Mouse (Mus musculus): ENCODE measurements around the gene Tas1r2. TPM values are rescaled to one million over a fixed set of nuclear protein-coding genes. Genes with fewer than 3 reads are reported as not detected.
A peak's percentile ranks its signal among the peaks of the same experiment; 100 is the strongest.

Tas1r2 gene
- total RNA-seq (2017), result 0.12 TPM in 1 of 2 replicates, not detected in the other

DNA sequence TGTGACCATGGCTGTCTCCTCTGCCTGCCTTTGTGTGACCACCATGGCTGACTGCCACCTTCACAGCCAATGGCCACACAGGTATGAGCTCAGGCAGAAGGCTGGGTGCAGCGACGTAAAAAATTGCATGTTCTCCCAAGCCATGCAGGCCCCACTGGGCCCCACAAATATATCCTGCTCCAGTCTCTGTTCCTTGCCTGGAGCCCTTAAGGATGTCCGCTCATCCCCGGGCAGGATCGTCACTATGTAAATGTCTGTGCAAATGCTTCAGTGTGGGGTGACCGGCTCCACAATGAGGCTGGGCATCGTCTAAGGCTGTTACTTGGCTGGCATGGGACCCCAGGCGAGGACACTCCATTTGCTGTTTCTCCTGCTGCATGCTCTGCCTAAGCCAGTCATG is at the start of gene Tas1r2:
Tas1r2 (plus strand) TSS at position 301 of the 400 bp plus-strand sequence.
- ATAC-seq (ENCODE audit: extremely low read depth, insufficient number of reproducible peaks, low FRiP score, poor library complexity, severe bottlenecking), result no peak

DNA sequence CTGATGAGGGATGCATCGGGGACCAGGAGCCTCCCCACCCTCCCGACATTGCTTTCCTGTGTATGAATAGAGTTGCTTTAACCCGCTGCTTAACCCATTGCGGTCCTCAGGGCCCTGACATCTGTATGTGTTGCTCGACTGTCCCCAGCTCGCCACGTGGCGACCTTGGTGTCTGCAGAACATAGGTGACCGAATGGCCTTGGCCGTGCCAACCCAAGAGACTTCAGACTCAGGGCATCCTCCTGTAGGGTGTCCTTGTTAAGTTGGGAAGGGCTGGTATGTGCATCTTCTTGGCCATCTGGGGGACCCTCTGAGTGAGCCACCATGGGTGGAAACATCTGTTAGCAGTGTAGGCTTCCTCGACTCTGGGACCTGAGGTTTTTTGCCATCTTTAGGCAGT is 48.1 kb upstream of the Tas1r2 start:
- ATAC-seq (ENCODE audit: extremely low read depth, insufficient number of reproducible peaks, low FRiP score, poor library complexity, severe bottlenecking), result no peak

DNA sequence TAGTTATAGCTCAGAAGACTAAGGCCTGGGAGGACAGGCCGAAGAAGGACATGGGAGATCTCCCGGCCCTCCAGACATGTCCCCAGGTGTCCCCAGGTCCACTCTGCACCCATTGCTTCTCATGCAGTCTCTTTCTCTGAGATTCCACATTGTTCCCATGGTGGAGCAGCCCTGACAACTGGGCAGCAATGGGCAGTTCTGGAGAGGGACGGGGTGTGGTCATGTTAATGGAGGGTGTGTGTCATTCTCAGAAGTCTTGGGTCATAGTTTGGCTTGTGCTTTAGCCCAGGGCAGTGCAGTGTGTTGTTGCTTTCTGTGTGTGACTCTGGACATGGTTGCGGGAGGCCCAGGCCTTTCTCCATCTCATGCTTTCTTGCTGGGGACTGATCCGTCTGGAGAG is 46.6 kb upstream of the Tas1r2 start:
- ATAC-seq (ENCODE audit: extremely low read depth, insufficient number of reproducible peaks, low FRiP score, poor library complexity, severe bottlenecking), result no peak

DNA sequence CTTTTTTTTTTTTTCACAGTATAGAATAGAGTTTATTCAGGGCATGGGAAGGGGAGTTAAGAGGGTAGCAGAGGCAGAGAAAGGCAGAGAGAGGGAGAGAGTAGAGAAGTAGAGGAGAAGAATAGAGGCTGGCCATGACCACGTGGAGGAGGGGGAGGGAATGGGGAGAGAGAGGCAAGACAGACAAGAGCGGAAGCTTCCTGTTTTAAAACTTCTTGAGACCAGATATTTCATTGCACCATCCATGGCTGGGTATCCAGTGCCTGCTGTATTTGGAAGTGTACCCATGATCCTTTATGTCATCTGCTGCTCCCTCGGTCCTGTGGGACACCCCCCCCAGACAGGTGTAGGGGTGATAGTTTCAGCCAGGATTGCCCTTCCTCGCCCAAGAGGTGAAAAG is 44.4 kb upstream of the Tas1r2 start:
- ATAC-seq (ENCODE audit: extremely low read depth, insufficient number of reproducible peaks, low FRiP score, poor library complexity, severe bottlenecking), result no peak

DNA sequence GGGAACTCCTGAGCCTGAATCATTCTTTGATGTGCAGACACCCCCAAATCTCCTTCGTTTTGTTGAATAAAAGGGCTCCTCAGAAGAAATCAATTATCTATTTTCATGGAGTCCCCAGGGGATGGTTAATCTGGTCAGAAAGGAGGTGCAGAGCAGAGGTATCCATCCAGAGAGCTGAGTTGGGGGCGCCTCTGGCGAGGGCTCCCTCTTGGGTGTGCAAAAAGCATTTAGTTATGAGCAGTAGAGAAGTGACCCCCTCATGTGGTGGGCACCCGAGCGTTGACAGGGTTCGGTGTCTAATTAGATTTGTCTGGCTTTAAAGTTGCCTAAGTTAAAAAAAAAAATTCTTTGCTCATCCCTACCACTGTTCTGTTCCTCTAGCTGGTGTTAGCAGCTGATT is 42.4 kb upstream of the Tas1r2 start:
- no peak for ATAC-seq (ENCODE audit: extremely low read depth, insufficient number of reproducible peaks, low FRiP score, poor library complexity, severe bottlenecking)

DNA sequence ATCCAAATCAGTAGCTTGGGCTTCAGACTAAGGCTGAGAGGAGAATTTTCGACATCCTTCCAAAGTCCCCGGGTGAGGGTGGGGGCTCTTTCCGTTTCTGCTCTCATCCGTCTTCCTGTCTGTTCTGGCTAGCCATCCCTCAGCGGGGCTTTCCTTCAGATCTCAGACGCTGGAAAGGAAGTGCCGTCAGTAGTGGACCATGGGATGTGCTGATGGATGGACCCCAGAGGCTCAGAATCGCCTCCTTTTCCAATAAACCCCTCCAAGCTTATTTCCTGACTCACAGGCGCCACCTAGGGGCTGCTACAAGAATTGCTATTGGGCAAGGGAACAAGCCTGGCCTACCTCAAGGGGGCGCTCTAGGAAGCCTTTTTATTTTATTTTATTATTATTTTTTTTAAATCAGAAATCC is 41.8 kb upstream of the Tas1r2 start:
- peak; percentile 56 for ATAC-seq (ENCODE audit: extremely low read depth, insufficient number of reproducible peaks, low FRiP score, poor library complexity, severe bottlenecking)

DNA sequence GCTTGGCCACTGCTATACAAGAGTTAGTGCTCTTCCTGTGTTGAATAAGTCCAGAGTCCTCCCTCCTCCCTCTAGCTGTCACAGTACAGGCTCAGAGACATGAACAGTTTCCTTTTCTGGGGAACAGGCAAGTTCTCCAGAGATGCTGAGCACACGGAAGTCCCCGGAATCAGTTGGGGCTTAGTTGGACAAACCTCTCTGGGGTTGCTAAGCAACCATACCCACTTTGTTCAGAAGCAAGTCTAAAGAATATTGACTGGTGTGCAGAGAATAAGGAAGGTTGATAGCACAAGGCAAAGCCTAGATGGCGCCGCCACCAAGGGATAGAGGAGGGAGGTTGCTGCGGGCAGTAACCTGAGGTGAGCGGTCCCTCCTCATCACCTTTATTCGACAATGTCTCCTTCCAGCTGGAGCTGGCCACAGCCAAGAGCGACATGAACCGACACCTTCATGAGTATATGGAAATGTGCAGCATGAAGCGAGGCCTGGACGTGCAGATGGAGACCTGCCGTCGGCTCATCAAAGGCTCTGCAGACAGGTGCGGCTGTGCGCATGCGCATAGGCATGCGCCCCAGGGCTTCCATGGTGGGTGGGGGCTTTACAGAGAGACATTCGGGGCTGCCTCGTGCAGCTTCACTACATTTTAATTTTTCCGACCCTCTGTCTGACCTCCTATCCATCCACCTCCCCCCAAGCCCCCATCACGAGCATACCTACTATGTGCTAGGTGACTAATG is 38.6 kb upstream of the Tas1r2 start:
- ATAC-seq (ENCODE audit: extremely low read depth, insufficient number of reproducible peaks, low FRiP score, poor library complexity, severe bottlenecking), result no peak

DNA sequence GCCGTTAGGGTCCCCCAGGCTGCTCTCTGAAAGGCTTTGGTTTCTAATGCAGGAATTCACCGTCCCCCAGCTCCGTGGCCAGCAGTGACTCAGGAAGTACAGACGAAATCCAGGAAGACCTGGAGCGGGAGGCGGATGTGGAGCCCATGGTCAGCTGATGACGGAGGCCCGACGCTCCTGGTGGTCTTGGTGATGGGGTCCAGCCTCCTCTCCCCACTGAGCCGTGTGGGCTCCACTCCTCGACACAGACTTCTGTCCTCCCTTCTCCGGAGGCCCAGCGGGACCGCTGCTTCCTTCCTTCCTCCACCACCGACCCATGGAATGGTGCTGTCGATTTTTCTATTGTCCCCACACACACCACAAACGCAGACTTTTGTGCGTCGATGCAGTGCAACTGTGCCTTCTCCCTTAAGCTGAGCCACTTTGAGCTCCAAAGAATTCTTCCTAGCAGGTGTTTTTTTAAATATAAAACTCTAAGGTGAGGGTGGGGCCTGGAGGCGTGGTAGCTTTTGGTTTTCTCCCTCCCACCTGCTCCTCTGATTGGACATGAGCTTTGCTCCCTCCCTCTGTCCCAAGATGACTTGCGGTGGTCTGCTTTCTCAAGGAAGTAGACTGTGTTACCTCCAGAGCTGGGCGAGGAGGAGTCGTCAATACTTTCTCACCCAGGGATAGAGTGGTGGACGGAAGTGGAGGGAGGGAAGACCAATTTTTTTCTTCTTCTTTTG is 36.9 kb upstream of the Tas1r2 start:
- peak; percentile 85 for ATAC-seq (ENCODE audit: extremely low read depth, insufficient number of reproducible peaks, low FRiP score, poor library complexity, severe bottlenecking)

DNA sequence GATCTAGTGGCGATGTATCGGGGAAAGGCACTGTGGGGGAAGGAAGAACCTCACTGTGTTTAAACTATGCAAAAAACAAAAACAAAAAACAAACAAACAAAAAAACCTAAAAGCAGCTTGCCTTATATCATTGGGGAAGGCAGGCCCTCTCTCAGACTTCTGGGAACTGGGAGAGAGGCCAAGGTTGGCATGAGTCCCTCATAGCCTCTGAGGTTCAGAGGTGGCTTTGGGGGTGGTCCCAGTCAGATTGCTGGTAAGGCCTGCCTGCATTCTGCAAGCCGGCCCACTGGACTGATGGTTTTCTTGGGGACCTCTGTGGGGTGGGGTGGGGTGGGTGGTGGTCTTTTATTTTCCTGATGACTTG is 36.4 kb upstream of the Tas1r2 start:
- no peak for ATAC-seq (ENCODE audit: extremely low read depth, insufficient number of reproducible peaks, low FRiP score, poor library complexity, severe bottlenecking)

DNA sequence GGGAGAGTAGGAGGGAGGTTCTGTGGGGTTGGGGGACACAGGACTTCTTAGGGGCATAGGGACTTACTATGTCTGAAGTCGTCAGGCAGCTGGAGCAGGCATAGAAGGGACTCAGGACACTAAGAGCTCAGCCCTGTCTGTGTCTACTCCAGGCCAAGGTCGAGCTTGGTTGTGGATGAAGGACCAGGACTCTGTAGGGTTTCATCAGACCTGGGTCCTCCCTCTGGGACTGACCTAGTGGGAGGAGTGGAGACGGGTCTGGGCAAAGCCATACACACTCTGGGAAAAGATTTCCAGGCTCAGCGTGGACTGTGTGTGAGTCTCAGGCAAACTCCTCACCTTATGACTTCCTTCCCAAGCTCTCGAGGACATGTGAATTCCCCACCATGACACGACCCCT is 33.6 kb upstream of the Tas1r2 start:
- no peak for ATAC-seq (ENCODE audit: extremely low read depth, insufficient number of reproducible peaks, low FRiP score, poor library complexity, severe bottlenecking)

DNA sequence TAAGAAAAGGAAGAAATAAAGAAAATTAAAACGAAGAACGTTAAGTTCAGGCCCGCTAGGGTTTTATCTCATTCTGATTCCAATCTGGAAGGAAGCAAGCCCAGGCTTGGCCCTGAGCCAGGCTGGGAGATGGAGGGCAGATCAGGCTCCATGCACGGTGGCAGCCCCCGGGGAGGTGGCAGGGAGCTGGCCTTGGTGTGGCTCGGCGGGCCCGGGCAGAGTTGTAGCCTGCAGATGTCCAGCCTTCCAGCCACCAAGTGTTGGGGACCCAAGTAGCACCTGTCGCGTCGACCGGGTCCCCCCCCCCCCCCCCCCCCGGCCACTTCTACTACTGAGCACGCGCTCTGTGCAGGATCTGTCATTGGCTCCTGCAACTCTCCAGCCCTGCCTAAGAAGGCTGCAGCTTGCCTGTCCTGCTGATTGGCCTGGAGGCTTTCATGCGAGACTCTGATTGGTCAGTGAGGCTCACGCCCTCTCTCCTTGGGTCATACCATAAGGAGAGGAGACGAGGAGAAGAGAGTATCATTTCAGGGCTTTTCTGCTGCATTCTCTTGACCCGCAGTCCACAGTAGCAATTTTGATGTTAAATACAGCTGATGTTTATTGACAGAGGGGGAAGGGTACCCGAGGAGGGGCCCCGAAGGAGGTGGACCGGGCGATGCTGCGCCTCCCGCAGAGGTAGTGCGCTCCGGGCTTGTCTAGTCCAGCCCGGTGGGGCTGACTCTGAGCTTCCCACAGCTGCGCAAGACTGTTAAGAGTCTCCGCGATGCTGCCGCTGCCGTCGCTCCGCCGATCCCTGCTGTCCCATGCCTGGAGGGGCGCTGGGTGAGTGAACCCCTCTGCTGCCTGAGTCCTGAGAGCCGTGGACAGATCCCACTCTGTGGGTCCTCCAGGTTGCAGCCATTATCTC is 30.7 kb upstream of the Tas1r2 start, which contains the start of gene Aldh4a1:
Aldh4a1 (plus strand) TSS at position 494 of the 910 bp plus-strand sequence.
- peak; percentile 98 for ATAC-seq (ENCODE audit: extremely low read depth, insufficient number of reproducible peaks, low FRiP score, poor library complexity, severe bottlenecking)

DNA sequence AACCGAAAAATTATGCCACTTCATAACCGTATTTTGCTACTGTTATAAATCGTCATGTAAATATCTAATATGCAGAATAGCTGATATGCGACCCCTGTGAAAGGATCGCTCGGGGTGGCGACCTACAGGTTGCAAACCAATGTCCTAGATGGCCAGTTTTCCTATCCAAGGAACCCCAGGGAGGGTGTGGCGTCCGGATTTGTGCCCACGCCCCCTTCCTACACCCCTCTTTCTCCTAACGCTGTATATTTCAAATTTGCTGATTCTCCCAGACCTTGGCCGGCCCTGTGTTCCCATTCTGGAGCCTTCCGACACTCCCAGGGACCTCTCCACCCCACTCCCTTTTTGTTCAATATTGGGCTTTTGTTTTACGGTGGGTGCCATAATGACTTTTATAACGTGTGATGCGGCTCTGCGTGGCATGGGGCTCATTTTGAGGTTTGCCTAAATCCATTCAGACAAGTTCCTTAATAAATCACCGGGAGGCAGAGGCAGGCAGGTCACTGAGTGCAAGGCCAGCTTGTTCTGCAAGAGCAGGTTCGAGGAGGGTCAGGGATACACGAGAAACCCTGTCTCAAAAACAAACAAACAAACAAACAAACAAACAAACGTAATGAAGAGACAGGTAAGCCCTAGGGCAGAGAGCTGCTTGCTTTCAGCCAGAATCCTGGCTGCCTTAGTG is 29.8 kb upstream of the Tas1r2 start:
- no peak for ATAC-seq (ENCODE audit: extremely low read depth, insufficient number of reproducible peaks, low FRiP score, poor library complexity, severe bottlenecking)

DNA sequence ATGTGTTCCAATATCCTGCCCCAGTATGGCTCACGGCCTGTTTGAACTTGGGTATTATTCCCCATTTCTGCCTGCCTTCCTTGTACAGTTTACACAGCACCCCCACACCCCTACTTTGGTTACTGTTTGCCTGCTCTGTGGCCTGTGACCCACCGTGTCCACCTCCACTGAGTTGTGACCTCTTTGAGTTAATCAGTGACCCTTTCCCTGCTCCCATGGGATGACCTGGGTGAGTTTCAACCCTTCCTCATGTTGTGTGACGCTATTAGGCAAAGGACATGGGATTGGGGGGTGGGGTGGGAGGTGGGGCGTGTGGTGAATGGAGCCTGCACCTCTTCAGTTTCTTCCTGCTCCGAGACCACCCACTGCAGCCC is 29.2 kb upstream of the Tas1r2 start:
- ATAC-seq (ENCODE audit: extremely low read depth, insufficient number of reproducible peaks, low FRiP score, poor library complexity, severe bottlenecking), result no peak

DNA sequence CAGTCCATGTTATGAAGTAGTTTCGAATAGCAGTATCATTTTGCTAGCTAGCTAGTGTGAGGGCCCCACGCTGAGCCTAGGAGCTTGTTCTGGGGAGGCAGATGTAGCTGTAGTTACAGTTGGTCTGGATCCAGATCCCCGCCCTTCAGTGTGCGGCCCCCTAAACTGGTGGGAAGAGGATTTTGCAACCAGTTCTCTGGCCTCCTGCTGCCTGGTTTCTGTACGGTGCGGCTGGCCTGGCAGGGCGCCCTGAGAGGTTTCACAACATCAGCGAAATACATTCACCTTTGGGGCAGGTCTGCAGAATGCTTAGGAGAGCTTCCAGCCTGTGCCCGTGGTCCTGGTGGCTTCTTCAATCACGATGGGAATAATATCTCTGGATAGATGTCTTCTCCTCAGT is 28.6 kb upstream of the Tas1r2 start:
- no peak for ATAC-seq (ENCODE audit: extremely low read depth, insufficient number of reproducible peaks, low FRiP score, poor library complexity, severe bottlenecking)

DNA sequence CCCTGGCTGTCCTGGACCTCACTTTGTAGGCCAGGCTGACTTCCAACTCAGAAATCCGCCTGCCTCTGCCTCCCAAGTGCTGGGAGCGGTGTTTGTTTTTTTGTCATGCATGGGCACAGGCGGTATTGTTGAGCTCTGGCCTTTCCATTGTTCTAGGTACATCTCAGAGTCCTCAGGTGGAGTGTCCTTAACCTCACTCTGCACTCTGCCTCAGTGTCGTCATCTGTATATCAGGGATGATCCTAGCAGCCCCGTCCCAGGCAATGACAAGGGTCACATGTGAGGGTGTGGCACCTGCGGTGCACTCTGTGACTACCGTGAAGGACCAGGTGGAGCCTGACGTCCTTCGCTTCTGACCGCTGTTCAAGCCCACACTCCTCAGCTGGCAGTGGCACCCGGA is 26.0 kb upstream of the Tas1r2 start:
- ATAC-seq (ENCODE audit: extremely low read depth, insufficient number of reproducible peaks, low FRiP score, poor library complexity, severe bottlenecking), result no peak

DNA sequence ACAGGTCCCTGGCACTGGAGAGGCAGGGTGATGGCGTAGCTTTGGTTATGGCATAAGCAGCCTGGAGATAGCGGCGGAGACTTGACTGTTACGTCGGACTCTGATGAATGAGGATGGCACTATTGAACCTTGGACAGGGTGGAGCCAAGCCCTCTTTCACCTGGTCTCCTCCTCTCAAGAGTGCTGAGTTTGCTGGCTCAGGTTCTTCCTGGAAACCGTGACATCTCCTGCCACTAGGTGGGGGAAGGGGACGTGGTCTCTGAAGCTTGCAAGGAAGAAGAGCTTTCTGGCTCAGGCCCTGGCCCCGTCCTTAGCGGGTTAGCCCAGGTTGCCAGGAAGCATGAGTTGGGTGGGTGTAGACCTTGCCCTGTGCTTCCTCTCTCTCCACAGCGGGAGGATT is 23.2 kb upstream of the Tas1r2 start:
- no peak for ATAC-seq (ENCODE audit: extremely low read depth, insufficient number of reproducible peaks, low FRiP score, poor library complexity, severe bottlenecking)

DNA sequence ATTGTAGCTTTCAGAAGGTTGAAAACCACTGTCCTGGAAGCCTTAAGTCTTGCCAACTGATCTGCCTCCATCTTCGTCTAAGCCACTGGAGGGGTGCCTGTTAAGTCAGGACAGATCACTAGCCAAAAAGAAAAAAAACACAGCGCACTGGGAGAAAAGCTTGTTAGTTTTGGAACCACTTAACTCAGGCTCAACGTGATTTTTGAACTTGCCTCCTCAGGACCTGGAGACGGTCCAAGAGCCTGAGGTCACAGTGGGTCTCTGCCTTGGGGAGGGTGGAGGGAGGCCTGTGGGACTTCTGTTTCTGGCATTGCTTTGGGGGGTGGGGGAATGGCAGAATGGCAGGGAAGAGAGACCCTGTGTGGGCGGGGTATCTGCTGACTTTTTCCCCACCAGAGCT is 22.2 kb upstream of the Tas1r2 start:
- ATAC-seq (ENCODE audit: extremely low read depth, insufficient number of reproducible peaks, low FRiP score, poor library complexity, severe bottlenecking), result no peak

DNA sequence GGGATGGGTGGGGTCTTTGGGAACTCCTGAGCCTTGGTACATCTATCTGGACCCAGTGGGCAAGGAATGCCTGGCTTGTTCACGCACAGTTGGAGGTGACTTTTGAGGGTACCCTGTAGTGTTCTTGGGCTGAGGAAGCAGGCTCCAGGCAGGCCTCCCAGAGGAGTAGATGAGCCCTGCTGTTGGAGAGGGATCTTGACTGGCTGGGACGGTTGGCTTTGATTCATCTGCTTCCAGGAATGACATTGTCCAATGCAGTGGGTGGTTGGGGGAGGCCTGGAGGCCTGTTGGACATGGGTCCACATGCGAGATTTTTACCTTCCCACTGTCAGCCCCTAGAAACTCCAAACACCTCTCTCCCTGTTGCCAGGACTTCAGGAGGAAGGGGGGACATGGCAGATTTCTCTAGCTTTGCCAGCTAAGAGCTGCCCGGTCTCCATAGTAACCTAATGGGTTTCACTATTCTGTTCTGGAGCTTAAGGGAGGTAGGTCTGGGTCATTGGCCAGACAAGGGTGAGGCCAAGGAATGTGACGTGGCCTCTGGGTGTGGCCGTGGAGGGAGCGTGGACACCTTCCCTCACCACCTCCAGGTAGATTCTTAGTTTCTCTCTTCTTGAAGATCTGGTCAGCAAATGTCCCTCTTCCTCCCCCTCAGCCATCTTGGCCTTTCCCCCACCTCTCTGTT is 21.6 kb upstream of the Tas1r2 start:
- ATAC-seq (ENCODE audit: extremely low read depth, insufficient number of reproducible peaks, low FRiP score, poor library complexity, severe bottlenecking), result no peak

DNA sequence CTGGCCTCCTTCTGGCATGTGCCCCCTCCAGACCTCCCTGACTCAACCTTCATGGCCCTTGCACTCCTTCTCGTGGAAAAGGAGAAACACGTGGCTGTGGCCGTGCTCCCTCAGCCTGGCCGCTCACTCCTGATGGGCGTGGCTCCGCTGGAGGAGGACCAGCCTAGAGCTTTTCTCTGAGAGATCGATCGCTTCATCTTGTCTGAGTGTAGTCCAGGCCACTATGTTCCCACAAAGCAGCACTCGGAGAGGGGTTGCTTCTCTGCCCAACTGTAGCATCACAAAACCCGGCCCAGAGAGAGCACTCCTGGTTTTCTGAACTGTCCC is 21.1 kb upstream of the Tas1r2 start:
- ATAC-seq (ENCODE audit: extremely low read depth, insufficient number of reproducible peaks, low FRiP score, poor library complexity, severe bottlenecking), result no peak
